Mouse (Mus musculus): ENCODE measurements around the gene Mxd3. TPM values are rescaled to one million over a fixed set of nuclear protein-coding genes. Genes with fewer than 3 reads are reported as not detected.

The Mxd3 gene
- polyA plus RNA-seq, 1 experiment = 14.3 TPM

DNA sequence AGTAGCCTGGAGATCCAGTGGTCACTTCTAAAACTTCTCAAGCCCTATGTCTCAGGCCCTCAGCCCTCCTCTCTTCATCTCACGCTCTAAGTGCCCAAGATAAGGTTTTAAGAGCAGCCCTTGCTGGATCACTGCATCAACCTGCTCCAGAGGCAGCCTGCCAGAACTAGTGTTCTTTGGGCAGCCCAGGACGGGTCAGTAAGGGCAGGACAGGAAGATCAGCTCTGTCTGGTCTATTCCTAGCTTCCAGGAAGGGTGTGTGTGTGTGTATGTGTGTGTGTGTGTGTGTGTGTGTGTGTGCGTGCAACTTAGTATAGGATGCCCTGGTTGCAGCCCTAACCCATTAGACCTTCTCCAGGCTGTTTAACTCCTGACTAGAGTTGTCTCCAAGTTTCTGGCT, 40.6 kb upstream of the Mxd3 start:
- peak overlapping the region; percentile 94 for H3K27ac ChIP-seq (ENCODE audit: insufficient read depth, low read length)
- DNase-seq (ENCODE audit: low read depth in 1 of 2, low spot score in 2 of 2) = no peak
- H3K36me3 ChIP-seq (ENCODE audit: control insufficient read depth, insufficient read depth, low read length) = peaks cover 2% of the 10 kb centered on the region; the same call in 1 of the 2 replicates
- peak overlapping the region; percentile 80 for H3K4me3 ChIP-seq (ENCODE audit: extremely low read depth, insufficient read depth, insufficient read length)
- 7% methylated on average over 3 of the region's 3 CpGs for WGBS
- H3K4me1 ChIP-seq (ENCODE audit: control insufficient read depth, insufficient read depth, insufficient read length) = peaks cover 39% of the 10 kb centered on the region; the same call in 1 of the 2 replicates
- no peaks in the 10 kb centered on the region for H3K27me3 ChIP-seq (ENCODE audit: control insufficient read depth, insufficient read depth, low read length)
- TF ChIP-seq POLR2A (IDR thresholded peaks at IDR 0.05; ENCODE audit: low read depth, low read length) (no peak), CTCF (IDR thresholded peaks at IDR 0.05; ENCODE audit: extremely low read depth, insufficient read depth, insufficient read length, insufficient replicate concordance) (no peak)

DNA sequence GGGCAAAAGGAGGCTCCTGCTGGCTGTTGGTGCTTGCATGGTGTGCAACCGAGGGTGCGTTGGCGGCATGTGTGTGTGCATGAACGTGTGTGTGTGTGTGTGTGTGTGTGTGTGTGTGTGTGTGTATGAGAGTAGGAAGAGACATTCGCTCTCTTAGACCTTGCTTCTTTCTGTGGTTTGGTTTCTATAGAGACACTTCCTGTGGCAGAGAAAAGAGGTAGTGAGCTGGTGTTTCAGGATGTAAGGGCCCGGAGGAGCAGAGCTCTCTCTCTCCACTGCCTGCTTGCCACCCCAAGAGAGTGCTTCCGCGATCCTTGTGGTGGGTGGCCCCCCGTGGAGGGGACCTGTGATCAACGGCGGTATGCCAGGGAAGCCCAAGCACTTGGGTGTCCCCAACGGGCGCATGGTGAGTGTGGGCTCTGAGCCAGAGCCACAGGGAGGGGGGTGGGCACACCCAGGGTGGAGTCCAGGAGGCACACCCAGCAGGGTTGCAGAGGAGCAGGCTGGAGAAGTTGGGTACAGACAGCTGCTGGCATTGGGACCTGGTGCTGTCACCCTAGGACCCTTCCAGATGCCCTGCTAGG, 40.0 kb upstream of the Mxd3 start, which contains the start of gene Rgs14:
Gene Rgs14, plus strand, starts transcription at position 202 of the 584 bp plus-strand sequence.
- Histone ChIP-seq H3K36me3 (ENCODE audit: control insufficient read depth, insufficient read depth, low read length) (no peaks in the 10 kb centered on the region), H3K4me3 (ENCODE audit: extremely low read depth, insufficient read depth, insufficient read length) (peak within 1 kb of the TSS; percentile 80), H3K27me3 (ENCODE audit: control insufficient read depth, insufficient read depth, low read length) (no peaks in the 10 kb centered on the region), H3K27ac (ENCODE audit: insufficient read depth, low read length) (peak within 1 kb of the TSS; percentile 94), H3K4me1 (ENCODE audit: control insufficient read depth, insufficient read depth, insufficient read length) (peaks cover 39% of the 10 kb centered on the region; the same call in 1 of the 2 replicates)
- WGBS = 2% methylated on average over 13 of the region's 13 CpGs
- DNase-seq (ENCODE audit: low read depth in 1 of 2, low spot score in 2 of 2) = peak; percentile 67 to 82
- TF ChIP-seq CTCF (IDR thresholded peaks at IDR 0.05; ENCODE audit: extremely low read depth, insufficient read depth, insufficient read length, insufficient replicate concordance) (no peak), POLR2A (IDR thresholded peaks at IDR 0.05; ENCODE audit: low read depth, low read length) (peak; percentile 75)

DNA sequence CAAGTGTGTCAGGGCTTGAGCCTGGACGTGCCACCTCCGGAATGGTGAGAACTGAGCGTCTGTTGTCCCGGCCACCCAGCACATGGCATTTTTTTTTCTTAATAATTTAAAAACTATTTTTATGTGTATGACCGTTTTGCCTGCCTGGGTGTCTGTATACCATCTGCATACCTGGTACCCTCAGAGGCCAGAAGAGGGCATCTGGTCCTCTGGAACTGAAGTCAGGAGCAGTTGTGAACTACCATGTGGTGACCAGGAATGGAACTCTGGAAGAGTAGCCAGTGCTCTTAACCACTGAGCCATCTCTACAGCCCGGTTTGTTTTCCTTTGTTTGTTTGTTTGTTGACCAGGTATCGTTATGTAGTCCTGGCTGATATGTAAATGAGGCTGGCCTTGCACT, 38.8 kb upstream of the Mxd3 start:
- Histone ChIP-seq H3K4me3 (ENCODE audit: extremely low read depth, insufficient read depth, insufficient read length) (no peak overlapping the region), H3K36me3 (ENCODE audit: control insufficient read depth, insufficient read depth, low read length) (no peaks in the 10 kb centered on the region), H3K4me1 (ENCODE audit: control insufficient read depth, insufficient read depth, insufficient read length) (peaks cover 31% of the 10 kb centered on the region; the same call in 1 of the 2 replicates), H3K27me3 (ENCODE audit: control insufficient read depth, insufficient read depth, low read length) (no peaks in the 10 kb centered on the region), H3K27ac (ENCODE audit: insufficient read depth, low read length) (no peak overlapping the region)
- WGBS = 72% methylated on average over 7 of the region's 7 CpGs
- no peak for DNase-seq (ENCODE audit: low read depth in 1 of 2, low spot score in 2 of 2)
- TF ChIP-seq POLR2A (IDR thresholded peaks at IDR 0.05; ENCODE audit: low read depth, low read length) (no peak), CTCF (IDR thresholded peaks at IDR 0.05; ENCODE audit: extremely low read depth, insufficient read depth, insufficient read length, insufficient replicate concordance) (no peak)

DNA sequence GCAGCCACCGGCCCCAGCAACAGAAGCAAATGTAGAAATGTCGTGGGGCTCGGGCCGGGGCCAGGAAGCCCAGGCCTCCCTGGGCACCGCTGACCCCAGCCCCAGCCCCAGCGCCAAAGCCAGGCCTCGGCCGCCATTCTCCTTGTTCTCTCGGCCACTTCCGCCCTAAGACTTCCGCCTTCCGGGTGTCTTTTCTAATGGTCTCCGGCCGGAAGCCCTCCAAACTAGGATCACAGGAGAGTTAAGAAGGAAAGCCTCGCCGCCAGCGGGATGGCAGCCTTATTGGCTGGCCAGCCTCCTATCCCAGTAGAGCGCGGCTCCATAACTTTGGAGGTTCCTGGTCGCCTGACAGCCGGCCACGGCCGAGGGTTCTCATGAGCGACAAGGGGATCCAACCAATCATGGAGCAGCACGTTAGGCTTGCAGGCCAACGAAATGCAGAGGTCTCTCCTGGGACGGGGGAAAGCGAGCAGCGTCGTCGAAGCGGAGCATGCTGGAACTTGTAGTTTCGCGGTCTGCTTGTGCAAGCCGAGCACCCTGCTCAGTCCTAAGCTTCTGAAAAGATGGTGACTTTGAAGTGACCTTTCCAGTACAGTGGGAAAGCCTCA, 32.9 kb upstream of the Mxd3 start, which contains the start of gene Lman2:
Gene Lman2, minus strand, starts transcription at position 331 of the 608 bp plus-strand sequence.
- under 1% methylated on average over 35 of the region's 35 CpGs for WGBS
- H3K4me1 ChIP-seq (ENCODE audit: control insufficient read depth, insufficient read depth, insufficient read length) = no peaks in the 10 kb centered on the region; the same call in 1 of the 2 replicates
- peak; percentile 92 to 94 for DNase-seq (ENCODE audit: low read depth in 1 of 2, low spot score in 2 of 2)
- H3K36me3 ChIP-seq (ENCODE audit: control insufficient read depth, insufficient read depth, low read length) = peaks cover 11% of the 10 kb centered on the region
- H3K4me3 ChIP-seq (ENCODE audit: extremely low read depth, insufficient read depth, insufficient read length) = peak within 1 kb of the TSS; percentile 89
- no peaks in the 10 kb centered on the region for H3K27me3 ChIP-seq (ENCODE audit: control insufficient read depth, insufficient read depth, low read length)
- TF ChIP-seq CTCF (IDR thresholded peaks at IDR 0.05; ENCODE audit: extremely low read depth, insufficient read depth, insufficient read length, insufficient replicate concordance) (no peak), POLR2A (IDR thresholded peaks at IDR 0.05; ENCODE audit: low read depth, low read length) (peak; percentile 64)
- peak within 1 kb of the TSS; percentile 93 for H3K27ac ChIP-seq (ENCODE audit: insufficient read depth, low read length)

DNA sequence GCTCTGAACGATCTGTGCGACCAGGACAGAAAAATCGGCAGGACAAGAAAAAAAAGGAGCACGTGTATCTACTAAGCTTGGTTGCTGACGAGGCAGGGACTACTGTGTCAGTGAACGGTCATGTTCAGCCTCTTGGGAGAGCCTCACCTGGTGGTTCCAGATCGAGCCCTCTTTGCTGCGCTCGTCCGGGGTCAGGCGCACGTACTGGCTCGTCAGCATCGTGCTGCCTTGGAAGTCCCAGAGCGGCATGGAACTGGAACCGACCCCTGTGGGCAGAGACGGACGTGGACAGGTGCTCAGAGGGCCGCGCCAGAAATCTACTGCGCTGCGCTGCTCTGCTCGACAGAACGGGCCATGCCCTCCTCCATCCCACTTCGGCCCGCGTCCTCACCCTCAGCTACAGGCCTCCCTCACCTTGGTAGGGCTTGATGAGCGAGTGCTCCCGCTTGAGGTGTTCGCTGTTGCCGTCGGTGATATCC, 32.4 kb upstream of the Mxd3 start:
- peaks cover 11% of the 10 kb centered on the region for H3K36me3 ChIP-seq (ENCODE audit: control insufficient read depth, insufficient read depth, low read length)
- no peak for TF ChIP-seq POLR2A (IDR thresholded peaks at IDR 0.05; ENCODE audit: low read depth, low read length)
- TF ChIP-seq CTCF (IDR thresholded peaks at IDR 0.05; ENCODE audit: extremely low read depth, insufficient read depth, insufficient read length, insufficient replicate concordance) = no peak
- no peaks in the 10 kb centered on the region for H3K27me3 ChIP-seq (ENCODE audit: control insufficient read depth, insufficient read depth, low read length)
- no peak for DNase-seq (ENCODE audit: low read depth in 1 of 2, low spot score in 2 of 2)
- no peaks in the 10 kb centered on the region; the same call in 1 of the 2 replicates for H3K4me1 ChIP-seq (ENCODE audit: control insufficient read depth, insufficient read depth, insufficient read length)
- peak overlapping the region; percentile 89 for H3K4me3 ChIP-seq (ENCODE audit: extremely low read depth, insufficient read depth, insufficient read length)
- peak overlapping the region; percentile 93 for H3K27ac ChIP-seq (ENCODE audit: insufficient read depth, low read length)
- 1% methylated on average over 32 of the region's 32 CpGs for WGBS

DNA sequence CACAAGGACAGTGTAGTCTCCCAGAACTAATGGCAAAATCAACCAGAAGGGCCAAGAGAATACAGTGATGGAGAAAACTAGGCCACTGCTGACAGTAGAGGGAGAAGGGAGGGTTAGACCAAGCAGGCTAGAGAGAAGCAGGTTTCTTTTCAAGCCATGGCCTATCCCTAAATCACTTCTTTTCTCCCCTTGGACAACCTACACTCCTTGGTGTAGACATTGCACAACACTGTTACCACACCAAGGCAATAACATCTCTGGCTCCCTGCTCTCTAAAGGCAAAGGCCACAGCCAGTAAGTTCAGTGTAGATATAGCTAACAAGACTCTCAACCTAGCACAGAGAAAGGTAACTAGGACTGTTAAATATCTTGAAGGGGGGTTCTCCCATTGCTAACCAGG, 31.5 kb upstream of the Mxd3 start:
- Histone ChIP-seq H3K27me3 (ENCODE audit: control insufficient read depth, insufficient read depth, low read length) (no peaks in the 10 kb centered on the region), H3K27ac (ENCODE audit: insufficient read depth, low read length) (no peak overlapping the region), H3K4me1 (ENCODE audit: control insufficient read depth, insufficient read depth, insufficient read length) (no peaks in the 10 kb centered on the region; the same call in 1 of the 2 replicates), H3K4me3 (ENCODE audit: extremely low read depth, insufficient read depth, insufficient read length) (no peak overlapping the region), H3K36me3 (ENCODE audit: control insufficient read depth, insufficient read depth, low read length) (peaks cover 11% of the 10 kb centered on the region)
- DNase-seq (ENCODE audit: low read depth in 1 of 2, low spot score in 2 of 2) = no peak
- no peak for TF ChIP-seq POLR2A (IDR thresholded peaks at IDR 0.05; ENCODE audit: low read depth, low read length)
- no peak for TF ChIP-seq CTCF (IDR thresholded peaks at IDR 0.05; ENCODE audit: extremely low read depth, insufficient read depth, insufficient read length, insufficient replicate concordance)

All from spleen, adult 2 months (tissue).